Mouse (Mus musculus) gastrocnemius, adult 8-10 months (tissue): ENCODE measurements around the gene Gm45140. TPM values are rescaled to one million over a fixed set of nuclear protein-coding genes. Genes with fewer than 3 reads are reported as not detected.

Experiments
- DNase-seq, 2 experiments: peaks; one replicate each; pipeline ENCODE4 v3.0.0; 2022; ENCODE audit warnings: low spot score in 2 of 2
- total RNA-seq, 4 experiments: library from RNA; stranded (reverse); gene quantifications; 2 replicates each; pipeline ENCODE4 v1.2.4; 2022

Gm45140 gene
- total RNA-seq, 4 experiments from 2014 or later, result 0.48 to 1.0 TPM; not detected in 2

GRCm38 (mm10) chr6:87802462-87802861, 33.1 kb downstream of the Gm45140 start:
- DNase-seq, result no peak

- no peak for DNase-seq
Observed at GRCm38 (mm10) chr6:87799576-87799975, 36.0 kb downstream of the Gm45140 start.

GRCm38 (mm10) chr6:87797321-87797720, 38.3 kb downstream of the Gm45140 start:
- DNase-seq, result no peak

GRCm38 (mm10) chr6:87796251-87796880, 39.2 kb downstream of the Gm45140 start:
- no peak for DNase-seq

- no peak for DNase-seq
Observed at GRCm38 (mm10) chr6:87795385-87796150, 40.0 kb downstream of the Gm45140 start.

GRCm38 (mm10) chr6:87793821-87794510, 41.6 kb downstream of the Gm45140 start:
- DNase-seq, result no peak

- DNase-seq, result no peak
Observed at GRCm38 (mm10) chr6:87791826-87792225, 43.8 kb downstream of the Gm45140 start.

- DNase-seq, result no peak
Observed at GRCm38 (mm10) chr6:87790779-87791480, 44.7 kb downstream of the Gm45140 start.

- DNase-seq, result no peak
Observed at GRCm38 (mm10) chr6:87789791-87790190, 45.8 kb downstream of the Gm45140 start.

- DNase-seq, result no peak
Observed at GRCm38 (mm10) chr6:87788896-87789587, 46.6 kb downstream of the Gm45140 start.

GRCm38 (mm10) chr6:87788266-87788895, 47.2 kb downstream of the Gm45140 start:
- DNase-seq, result no peak

- DNase-seq, result peak in 1 of 2 experiments; percentile 21
Observed at GRCm38 (mm10) chr6:87787108-87787890, 48.3 kb downstream of the Gm45140 start.

- no peak for DNase-seq
Observed at GRCm38 (mm10) chr6:87786621-87787020, 49.0 kb downstream of the Gm45140 start.

GRCm38 (mm10) chr6:87784033-87784432, 51.6 kb downstream of the Gm45140 start:
- no peak for DNase-seq

- DNase-seq, result no peak
Observed at GRCm38 (mm10) chr6:87780546-87781301, 54.9 kb downstream of the Gm45140 start.

GRCm38 (mm10) chr6:87779174-87780165, 56.1 kb downstream of the Gm45140 start:
- DNase-seq, result no peak

- DNase-seq, result no peak
Observed at GRCm38 (mm10) chr6:87778294-87779173, 57.1 kb downstream of the Gm45140 start.
